Mouse (Mus musculus): Measurements from ENCODE around the gene Il10.

Gene Il10

DNA sequence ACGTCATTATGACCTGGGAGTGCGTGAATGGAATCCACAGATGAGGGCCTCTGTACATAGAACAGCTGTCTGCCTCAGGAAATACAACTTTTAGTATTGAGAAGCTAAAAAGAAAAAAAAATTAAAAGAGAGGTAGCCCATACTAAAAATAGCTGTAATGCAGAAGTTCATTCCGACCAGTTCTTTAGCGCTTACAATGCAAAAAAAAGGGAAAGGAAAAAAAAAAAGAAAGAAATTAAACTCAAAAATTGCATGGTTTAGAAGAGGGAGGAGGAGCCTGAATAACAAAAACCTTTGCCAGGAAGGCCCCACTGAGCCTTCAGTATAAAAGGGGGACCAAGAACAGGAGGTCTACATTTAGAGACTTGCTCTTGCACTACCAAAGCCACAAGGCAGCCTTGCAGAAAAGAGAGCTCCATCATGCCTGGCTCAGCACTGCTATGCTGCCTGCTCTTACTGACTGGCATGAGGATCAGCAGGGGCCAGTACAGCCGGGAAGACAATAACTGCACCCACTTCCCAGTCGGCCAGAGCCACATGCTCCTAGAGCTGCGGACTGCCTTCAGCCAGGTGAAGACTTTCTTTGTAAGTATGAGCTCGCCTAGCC, at the start of gene Il10:
Il10 (plus strand) TSS at position 354 of the 607 bp plus-strand sequence.
- no peak for DNase-seq (ENCODE audit: low spot score)

DNA sequence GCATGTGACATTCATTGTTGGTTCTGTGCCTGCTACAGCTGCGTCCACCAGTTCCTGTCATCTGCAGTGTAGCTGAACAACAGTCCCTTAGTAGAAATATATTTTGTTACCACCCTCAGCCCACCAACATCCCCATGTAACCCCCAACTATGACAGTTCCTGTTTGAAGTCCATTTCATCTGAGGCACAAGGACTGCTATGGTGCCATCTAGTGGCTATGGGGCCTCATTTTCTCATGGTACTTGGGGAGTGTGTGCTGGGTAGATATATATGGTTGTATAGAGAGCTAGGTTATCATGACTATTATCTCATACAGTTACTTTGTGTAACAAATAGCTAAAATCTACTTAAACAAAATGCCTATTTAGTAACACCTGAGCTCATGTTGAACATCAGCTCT, 40.2 kb upstream of the Il10 start:
- peak; percentile 56 for DNase-seq (ENCODE audit: low spot score)

DNA sequence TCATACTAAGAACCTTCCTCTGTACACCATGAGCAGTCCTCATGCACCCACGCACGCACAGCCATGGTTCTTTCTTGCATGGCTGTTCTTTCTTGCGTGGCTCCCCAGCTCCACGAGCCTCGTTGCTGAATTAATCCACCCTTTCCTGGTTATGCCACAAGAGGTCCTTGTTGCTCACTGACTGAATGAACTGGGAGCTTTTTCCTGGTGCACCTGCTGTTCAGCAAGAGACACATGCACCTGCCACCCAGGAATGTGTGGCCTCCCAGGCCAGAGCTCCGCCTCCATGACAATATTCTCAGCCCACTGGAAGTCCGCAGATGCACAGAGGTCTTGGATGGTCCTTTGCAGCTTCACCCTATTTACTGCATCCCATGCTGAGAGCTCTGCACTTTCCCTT, 35.2 kb upstream of the Il10 start:
- DNase-seq (ENCODE audit: low spot score): no peak

DNA sequence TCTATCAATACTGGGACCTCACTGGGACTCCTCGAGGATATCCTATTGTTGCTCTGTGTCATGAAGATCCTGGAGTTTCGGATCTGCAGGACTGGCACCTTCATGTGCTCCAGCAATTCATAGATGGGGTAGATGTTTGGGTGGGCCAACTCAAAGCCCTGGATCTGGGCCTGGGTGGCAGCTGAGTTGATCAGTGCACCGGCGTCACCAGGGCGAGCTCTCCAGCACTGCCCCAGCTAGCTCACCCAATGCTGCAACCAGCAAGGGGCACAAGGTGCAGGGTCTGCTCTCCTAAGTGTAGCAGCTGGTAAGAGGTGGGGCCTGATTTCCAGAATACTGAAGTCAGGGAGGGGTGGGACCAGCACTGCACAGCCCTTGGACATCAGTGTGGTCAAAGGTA, 32.6 kb upstream of the Il10 start:
- no peak for DNase-seq (ENCODE audit: low spot score)

DNA sequence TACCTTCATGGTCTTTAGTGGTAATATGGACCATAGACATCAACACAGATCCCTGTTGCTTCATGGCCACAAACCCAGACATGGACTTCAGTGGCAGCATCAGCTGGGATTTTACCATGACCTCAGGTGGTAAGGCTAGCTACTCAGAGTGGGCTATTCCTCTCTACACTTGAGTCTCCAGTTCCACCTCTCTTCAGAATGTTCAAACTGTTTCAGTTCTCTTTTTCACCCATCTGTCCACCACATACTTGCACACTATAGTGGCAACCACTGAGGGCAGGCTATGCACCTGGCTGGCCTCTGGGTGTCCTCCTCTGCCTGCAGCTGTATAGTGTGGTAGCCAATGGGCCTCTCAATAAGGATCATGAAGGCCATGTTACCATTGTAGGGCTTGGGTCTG, 32.2 kb upstream of the Il10 start:
- no peak for DNase-seq (ENCODE audit: low spot score)

DNA sequence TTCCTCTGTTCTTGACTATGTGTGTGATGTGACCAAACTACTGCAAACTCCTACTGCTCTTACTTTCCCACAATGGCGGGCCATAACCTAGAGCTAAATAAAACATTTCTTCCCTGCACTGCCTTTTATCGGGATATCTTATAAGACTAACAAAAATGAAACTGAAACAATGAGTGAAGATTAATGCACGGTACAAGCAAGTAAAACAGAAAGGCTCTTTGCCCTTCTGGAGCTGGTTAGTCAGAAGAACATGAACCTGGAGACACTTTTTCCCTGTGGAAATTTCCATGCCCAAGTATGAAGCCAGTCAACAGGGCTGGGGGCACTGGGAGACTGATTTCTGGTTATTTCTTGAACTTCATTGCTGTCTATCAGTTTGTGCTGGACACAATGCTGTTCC, 30.3 kb upstream of the Il10 start:
- DNase-seq (ENCODE audit: low spot score): no peak

DNA sequence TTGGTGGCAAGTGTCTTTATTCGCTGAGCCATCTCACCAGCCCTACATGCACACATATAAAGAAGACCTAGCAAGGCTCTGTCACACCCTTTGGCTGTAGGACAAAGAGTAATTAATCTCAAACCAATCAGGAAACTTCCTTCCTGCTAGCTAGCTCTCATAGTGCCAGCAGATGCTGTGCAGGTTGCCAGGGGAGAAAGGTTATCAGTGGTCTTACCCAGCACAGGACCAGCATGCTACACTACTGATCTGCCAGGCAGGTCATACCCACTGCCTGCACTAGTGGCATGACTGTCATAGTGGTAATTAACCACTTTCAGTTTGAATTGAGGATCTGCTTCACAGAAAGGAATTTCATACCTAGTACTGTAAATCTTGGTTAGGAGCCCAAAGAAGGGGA, 29.2 kb upstream of the Il10 start:
- DNase-seq (ENCODE audit: low spot score): no peak

DNA sequence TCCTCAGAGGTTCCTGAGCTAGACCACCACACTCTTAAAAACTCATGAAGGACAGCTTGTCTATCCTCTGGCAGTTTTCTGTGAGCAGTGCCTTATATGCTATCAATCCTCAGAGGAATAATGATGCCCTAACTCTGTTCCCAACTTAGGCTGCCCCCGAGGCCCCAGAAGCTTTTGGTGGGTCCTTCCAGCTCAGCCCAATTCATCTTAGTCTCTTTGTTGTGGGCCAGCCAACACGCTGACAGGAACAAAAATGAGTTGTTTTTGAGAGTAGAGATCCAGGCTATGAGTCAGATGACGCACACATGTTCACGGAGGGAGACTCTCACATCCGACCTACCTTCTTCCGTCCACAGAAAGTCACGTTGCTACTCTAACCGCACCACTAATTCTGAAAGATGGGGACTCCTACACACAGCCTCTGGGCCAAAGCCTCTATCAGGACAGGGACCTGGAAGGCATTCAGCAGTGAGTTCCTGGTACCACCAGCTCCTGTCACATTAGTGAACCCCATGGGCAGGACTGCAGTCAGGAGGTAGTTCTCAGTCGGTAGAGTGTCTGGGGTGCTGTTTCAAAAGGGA, 26.0 kb upstream of the Il10 start:
- DNase-seq (ENCODE audit: low spot score): peak; percentile 73

DNA sequence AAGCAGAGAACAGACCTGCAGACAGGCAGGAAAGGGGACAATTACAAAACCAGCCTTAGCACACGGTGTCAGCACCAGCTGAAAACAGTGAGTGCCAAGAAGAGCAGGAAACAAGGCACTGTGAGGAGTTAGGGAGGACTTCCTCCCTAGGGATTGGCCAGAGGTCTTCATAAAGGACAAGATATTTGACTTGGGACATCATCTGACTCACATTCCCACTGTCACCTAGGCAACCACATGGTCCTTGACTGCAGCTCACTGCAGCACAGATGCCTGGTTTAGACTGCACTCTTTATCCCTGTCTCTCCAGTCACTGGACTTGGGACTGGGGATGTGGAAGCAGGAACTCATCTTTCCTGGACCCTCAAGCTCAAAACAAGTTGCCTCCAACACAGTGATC, 24.1 kb upstream of the Il10 start:
- no peak for DNase-seq (ENCODE audit: low spot score)

DNA sequence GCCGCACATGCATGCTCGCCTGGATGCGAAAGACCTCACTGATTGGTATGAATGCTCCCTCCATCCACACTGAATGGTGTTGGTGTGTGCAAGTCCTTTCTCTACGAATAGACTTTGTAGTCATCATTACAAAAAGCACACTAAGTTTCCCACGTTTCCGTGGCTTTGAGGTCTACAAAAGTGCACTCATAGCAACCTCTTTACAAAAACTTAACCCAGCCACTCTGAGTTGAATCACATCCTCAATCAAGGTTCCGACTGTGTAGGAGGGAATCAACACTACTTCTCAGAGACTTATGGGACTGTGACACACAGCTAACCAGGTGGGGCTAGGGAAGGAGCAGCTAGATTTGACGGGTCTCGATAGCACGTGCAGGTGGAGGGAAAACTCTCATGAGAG, 23.3 kb upstream of the Il10 start:
- DNase-seq (ENCODE audit: low spot score): peak; percentile 11

DNA sequence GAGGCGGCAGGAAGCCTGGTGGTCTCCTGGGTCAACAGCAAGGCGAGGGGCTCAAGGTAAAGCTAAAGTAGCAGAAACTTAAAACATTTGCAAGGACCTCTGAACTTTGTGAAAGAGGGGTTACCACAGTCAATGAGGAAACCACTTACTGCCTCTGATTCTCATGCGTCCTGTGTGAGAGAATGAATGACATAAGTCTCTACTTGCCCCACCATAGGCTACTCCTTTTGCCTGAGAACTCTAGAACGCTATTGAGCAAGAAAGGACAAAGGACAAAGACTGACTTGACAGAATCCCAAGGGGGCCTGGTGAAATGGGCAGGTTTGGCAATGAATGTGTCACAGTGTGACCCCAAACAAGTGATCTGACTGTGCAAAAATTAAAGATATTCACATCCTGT, 22.2 kb upstream of the Il10 start:
- DNase-seq (ENCODE audit: low spot score): no peak

DNA sequence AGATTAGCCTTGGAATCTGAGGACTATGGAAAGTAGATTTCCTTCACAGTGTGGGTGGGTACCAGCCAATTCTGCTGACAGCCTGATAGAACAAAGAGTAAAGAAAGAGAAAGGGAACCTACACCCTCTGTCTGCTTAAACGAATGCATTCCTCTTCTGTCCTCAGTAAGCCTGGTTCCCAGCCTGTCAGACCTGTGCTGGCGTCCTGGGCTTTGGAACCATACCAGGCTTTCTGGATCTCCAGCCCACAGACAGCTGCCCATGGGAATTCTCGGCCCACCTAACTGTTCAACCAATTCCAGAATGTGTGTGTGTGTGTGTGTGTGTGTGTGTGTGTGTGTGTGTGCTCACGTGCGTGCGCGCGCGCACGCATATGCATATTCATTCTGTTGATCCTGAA, 21.3 kb upstream of the Il10 start:
- no peak for DNase-seq (ENCODE audit: low spot score)

DNA sequence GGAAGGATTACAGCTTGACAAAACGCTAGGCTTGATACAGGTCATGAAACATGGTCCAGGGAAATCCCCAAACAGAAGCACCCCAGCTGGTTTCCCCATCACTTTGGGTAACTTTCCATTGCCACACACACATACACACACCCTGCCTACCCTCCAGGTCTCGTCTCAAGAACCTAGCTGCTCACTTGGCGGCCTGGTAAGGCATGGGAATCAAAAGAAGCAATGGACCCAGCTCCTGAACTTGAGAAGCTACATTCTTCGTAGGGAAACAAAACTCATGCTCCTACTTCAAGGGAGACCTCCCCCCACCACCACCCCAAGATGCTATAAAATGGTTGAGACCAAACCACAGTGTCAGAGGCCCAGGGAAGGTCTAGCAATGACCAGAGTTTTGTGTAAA, 19.9 kb upstream of the Il10 start:
- no peak for DNase-seq (ENCODE audit: low spot score)

DNA sequence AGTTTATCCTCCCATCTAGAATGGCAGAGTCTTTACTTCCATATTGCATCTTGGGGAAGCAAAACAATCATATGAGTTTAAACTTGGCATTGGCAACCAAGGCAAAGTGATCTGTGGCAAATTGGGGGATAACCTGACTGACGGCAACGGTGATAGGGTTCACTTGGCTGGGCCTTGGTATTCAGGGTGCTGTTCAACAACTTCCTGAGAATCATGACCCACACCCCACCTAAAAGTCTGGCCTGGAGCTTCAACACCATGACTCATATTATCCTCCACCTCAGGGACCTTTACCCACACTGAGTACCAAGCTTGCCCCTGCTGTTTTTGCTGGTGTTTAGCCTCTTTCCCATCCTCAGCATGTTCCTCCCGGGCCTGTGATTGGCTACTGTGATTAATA, 19.3 kb upstream of the Il10 start:
- no peak for DNase-seq (ENCODE audit: low spot score)

DNA sequence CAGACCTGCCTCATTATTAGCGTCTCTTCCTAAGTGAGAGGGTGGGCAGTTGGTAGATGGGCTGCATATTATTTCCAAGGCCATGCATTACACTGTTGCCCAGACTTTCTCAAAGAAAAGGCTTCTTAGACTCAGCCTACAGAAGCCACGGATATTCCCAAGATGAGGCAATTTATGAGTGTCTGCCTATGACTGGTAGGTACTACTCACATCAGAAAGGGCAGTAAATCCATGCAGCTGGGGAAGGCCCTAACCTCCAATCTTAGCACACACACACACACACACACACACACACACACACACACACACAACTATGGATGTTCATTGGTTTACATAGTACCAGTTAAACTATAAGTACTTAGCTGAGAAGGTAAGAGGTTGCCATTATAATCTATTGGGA, 17.1 kb upstream of the Il10 start:
- no peak for DNase-seq (ENCODE audit: low spot score)

DNA sequence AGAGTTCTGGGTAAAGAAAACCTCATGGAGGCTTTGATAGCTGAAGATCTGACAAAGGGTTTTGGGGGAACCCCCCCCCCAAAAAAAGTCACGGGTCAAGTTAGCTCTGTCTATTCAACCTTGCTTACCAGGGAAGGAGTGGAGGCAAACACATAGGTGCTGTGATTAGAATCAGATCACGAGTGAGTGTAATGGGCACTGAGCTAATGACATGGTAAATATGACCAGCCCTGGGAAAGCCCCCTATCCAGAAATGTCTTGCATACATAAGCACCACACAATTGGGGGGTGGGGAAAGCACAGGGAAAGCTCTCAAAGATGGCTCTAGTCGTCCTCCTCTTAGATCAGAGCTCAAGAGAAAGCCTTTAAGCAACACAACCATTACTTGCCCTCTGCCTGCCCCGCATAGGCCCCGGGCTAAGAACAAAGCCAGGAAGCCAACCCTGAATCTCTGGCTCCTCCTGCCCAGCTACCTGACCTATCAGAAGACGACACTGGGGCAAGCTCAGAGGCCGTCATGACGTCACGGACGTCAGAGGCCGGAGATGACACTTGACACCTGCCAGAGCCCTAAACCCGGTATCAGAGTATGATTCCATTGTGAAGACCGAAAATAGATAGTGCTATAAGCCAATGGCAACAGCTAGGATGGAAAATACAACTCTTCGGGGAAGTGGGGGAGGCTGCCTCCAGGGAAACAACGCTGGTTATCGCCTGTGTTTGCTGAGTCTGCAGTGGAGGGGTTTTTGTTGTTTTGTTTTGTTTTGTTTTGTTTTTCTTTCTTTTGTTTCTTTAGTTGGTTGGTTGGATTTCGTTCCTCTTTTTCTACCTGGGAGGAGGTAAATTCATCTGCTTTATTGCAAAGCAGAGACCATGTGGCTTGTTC, 16.4 kb upstream of the Il10 start:
- DNase-seq (ENCODE audit: low spot score): peak; percentile 8

DNA sequence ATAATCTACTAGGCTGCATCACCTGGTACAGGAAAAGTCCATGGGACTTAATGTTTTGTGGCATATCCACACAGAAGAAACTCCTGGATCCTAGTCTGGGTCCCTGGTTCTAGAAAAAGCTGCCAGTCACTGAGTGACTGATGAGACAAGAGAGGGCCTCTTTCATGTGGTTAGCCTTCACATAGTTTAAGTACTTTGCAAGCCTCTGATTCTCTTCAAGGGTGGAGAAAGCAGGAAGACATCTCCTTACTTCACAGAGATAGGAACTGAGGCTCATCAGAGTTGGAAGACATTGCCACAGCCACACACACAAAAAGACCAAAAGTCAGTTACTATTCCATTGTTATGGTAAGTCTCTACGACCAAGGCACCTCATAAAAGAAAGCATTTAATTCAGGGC, 13.6 kb upstream of the Il10 start:
- DNase-seq (ENCODE audit: low spot score): peak; percentile 27

DNA sequence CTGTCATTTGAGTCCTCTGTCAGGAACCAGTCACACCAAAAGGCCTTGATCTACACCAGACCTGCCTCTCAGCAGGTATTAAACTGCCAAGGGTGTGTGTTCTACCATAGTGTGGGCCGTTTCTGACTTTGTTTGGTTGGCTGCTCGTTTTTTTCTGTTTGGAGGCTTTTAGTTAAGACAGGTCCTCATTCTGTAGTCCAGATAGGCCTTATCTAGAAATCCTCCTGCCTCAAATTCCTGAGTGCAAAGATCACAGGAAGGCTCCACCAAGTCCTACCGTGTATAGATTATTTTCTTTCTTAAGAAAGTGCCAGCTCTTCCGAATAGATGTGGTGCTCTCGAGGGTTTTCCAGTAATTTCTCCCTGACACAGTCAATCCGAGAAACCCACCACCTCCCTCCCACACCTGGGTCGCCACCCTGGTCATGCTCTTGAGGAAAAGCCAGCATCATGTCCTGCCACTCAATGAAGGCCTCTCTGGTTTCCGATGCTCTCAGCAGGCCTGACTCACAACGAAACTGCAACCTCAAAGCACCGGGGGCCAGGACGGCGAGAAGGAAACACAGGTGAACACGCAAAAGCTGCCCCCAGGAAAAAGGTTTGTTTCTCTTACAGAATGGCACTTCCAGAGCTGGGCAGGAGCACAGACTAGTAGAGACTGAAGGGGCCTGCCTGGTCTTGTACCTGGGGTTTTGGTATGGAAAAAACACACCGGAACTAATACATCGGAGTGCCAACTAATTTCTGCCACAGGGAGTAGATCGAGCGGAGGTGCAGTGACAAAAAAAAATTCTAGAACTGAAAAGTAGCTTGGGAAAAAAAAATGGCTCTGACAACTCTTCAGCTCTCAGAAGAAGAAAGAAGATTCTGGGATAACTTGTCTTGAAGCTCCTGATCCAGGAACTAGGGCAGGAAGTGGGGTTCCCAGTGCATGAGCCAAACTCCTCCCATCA, 9.2 kb upstream of the Il10 start:
- DNase-seq (ENCODE audit: low spot score): no peak

DNA sequence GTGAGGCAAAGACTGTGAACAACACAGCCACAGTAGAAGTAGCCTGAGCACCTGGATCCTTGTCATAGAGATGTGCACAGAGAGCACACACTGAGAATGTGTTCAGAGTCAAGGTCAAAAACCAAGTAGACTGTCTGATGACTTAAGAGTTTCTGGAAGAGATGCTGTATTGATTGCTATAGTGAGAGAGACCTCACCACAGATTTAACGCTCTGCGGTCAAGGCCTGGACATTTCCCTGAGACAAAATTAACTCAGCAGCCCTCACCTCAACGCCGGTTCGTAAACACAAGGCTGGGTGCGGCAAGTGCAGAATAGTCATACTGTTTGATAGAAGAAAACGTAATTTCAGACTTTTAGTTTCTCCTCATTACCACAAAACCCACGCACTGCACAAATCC, 7.2 kb upstream of the Il10 start:
- DNase-seq (ENCODE audit: low spot score): no peak

DNA sequence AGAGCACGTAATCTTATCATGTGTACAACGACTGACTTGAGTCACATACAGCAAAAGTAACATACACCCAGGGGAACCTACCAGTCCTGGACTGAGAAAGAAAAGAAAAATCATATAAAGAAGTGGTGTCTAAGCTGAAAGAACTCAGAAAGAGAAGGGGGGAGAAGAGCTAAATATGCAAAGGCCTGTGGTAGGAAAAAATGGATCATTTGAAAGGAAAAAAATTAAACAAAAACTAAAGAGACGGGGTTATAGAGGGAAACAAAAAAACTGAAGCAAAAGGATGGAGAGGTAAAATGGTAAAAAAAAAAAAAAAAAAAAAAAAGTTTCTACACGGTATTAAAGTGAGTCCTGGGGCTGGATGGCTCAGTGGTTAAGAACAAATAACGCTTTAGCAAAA, 5.7 kb upstream of the Il10 start:
- DNase-seq (ENCODE audit: low spot score): no peak

DNA sequence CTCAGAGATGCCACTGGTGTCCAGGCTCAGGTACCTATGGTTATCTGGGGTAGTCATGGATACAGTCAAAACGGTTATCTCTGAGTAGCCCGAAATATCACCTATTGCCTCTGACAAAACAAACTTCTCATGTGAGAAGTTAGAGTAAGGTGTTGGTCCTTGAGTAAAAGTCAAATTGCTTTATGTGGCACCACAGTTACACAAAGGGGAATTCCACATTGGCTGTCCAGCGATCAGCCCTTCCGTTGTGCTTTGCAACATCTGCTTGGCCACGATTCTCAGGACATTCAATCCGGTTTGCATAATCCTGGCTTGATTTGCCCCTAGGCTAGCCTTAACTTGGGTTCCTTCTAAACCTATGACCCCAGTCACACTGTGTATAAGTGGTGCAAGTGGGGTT, 4.4 kb upstream of the Il10 start:
- no peak for DNase-seq (ENCODE audit: low spot score)

DNA sequence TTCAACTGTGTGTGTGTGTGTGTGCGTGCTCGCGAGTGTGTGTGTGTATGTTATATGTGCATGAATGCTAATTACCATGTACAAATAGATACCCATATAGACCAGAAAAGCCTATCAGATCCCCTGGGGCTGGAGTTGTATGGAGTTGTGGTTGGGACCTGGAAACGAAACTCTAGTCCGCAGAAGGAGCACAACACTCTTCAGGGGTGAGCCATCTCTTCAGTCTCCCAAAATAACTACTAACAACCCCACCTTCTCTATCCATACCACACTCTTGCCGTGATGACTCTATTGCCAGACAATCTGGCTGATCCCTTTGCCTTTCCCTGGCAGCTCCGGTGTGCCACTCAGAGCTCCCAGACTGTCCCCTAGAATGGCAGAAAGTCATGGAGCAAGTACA, 3.8 kb upstream of the Il10 start:
- no peak for DNase-seq (ENCODE audit: low spot score)
